Mouse (Mus musculus) ES-Bruce4 (cell line): ENCODE results near the gene Mical2.

Experiments
- CTCF ChIP-seq: IDR thresholded peaks from one replicate; pipeline ENCODE4 v1.8.1; 2011; ENCODE audit warnings: low read depth, low read length
- POLR2A ChIP-seq: IDR thresholded peaks from one replicate; pipeline ENCODE4 v1.8.1; 2011; ENCODE audit warnings: low read length; ENCODE audit not compliant: insufficient read depth

GRCm38 (mm10) chr7:112185226-112185745 lies 40.4 kb upstream of the Mical2 start:
- TF ChIP-seq POLR2A (no peak), CTCF (no peak)
